In the genomic region with DNA sequence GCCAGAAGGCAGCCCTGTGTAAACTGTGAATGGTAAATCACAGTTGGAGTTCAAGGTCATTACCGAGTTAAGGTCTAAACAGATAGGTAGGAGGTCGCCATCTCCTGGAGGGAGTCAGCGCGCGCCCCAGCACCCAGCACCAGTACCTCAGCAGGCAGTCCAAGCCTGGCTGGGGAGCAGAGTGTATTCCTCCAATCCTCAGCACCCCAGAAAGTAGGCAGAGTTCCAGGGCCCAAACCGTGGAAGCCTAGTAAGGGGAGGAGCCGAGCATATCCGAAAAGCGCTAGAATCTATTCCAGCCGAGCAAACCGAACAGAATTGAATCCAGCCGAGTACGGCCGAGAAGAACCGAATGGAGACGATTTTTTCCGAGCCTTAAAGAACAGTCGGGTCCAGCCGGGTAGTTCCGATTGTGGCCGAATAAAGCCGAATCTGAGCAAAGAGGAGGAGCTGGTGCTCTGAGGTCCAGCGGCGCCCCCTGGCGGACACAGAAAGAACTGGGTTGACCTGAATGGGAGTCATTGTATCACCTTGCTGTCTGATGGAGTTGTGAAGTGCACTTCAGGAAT, we compare ENCODE assay signal across 8 mouse cellular contexts. TPM values are rescaled to one million over a fixed set of nuclear protein-coding genes. Genes with fewer than 3 reads are reported as not detected.
A peak's percentile ranks its signal among the peaks of the same experiment; 100 is the strongest.
DNase-seq lines count a peak whose midpoint lies in the region; ATAC-seq and TF ChIP-seq lines count a peak whose summit lies in the region.

No protein-coding gene starts in this region.

- H3K4me3 ChIP-seq in embryonic facial prominence, embryonic 13.5 days: peak overlapping the region; percentile 25
- peak overlapping the region; percentile 8; the same call in 1 of the 2 replicates for H3K4me3 ChIP-seq in kidney, adult 2 months (ENCODE audit: insufficient read depth, low read depth, low read length)
- peak overlapping the region; percentile 32 for H3K4me3 ChIP-seq in limb, embryonic 12.5 days (replicated peaks)
- peak overlapping the region; percentile 33 for H3K4me3 ChIP-seq in midbrain, embryonic 15.5 days
- H3K4me3 ChIP-seq in spleen, adult 2 months (ENCODE audit: extremely low read depth, insufficient read depth, insufficient read length): peak overlapping the region; percentile 57

- no peaks in the 10 kb centered on the region; the same call in 1 of the 2 replicates for H3K27me3 ChIP-seq in embryonic facial prominence, embryonic 13.5 days
- H3K27me3 ChIP-seq in kidney, adult 2 months (replicated peaks; ENCODE audit: control insufficient read depth, insufficient read depth, low read length): no peaks in the 10 kb centered on the region
- no peaks in the 10 kb centered on the region for H3K27me3 ChIP-seq in limb, embryonic 12.5 days
- no peaks in the 10 kb centered on the region for H3K27me3 ChIP-seq in midbrain, embryonic 15.5 days (replicated peaks)
- no peaks in the 10 kb centered on the region for H3K27me3 ChIP-seq in spleen, adult 2 months (ENCODE audit: control insufficient read depth, insufficient read depth, low read length)

- no peaks in the 10 kb centered on the region for H3K9me3 ChIP-seq in embryonic facial prominence, embryonic 13.5 days
- no peaks in the 10 kb centered on the region for H3K9me3 ChIP-seq in limb, embryonic 12.5 days
- no peaks in the 10 kb centered on the region for H3K9me3 ChIP-seq in midbrain, embryonic 15.5 days

- H3K4me1 ChIP-seq in embryonic facial prominence, embryonic 13.5 days: peaks cover 42% of the 10 kb centered on the region
- peaks cover 12% of the 10 kb centered on the region; the same call in 1 of the 2 replicates for H3K4me1 ChIP-seq in kidney, adult 2 months (ENCODE audit: control insufficient read depth, insufficient read depth, low read length)
- peaks cover 38% of the 10 kb centered on the region for H3K4me1 ChIP-seq in limb, embryonic 12.5 days (replicated peaks)
- peaks cover 38% of the 10 kb centered on the region for H3K4me1 ChIP-seq in midbrain, embryonic 15.5 days
- H3K4me1 ChIP-seq in spleen, adult 2 months (ENCODE audit: control insufficient read depth, insufficient read depth, insufficient read length): peaks cover 7% of the 10 kb centered on the region; the same call in 1 of the 2 replicates

- peak overlapping the region; percentile 86 for H3K27ac ChIP-seq in embryonic facial prominence, embryonic 13.5 days
- H3K27ac ChIP-seq in kidney, adult 2 months (ENCODE audit: insufficient read depth, low read depth, low read length): peak overlapping the region; percentile 64
- peak overlapping the region; percentile 84 for H3K27ac ChIP-seq in limb, embryonic 12.5 days
- H3K27ac ChIP-seq in midbrain, embryonic 15.5 days: peak overlapping the region; percentile 84
- H3K27ac ChIP-seq in spleen, adult 2 months (ENCODE audit: insufficient read depth, low read length): peak overlapping the region; percentile 74

- peak; percentile 91 for DNase-seq in 3134 (ENCODE audit: extremely low read depth, insufficient read length, low spot score)
- peak; percentile 97 to 98 for DNase-seq in adrenal gland, postnatal 36 days
- peak; percentile 98 to 100 for DNase-seq in heart, adult 18-20 months
- DNase-seq in kidney, adult 2 months: peak; percentile 100
- peak; percentile 95 to 99 for DNase-seq in spleen, adult 2 months (ENCODE audit: low read depth in 1 of 2, low spot score in 2 of 2)

- peak; percentile 77 for ATAC-seq in embryonic facial prominence, embryonic 13.5 days (ENCODE audit: insufficient number of reproducible peaks, insufficient read depth, low FRiP score, low TSS enrichment, low read depth)
- ATAC-seq in limb, embryonic 12.5 days (ENCODE audit: insufficient number of reproducible peaks, insufficient read depth, low FRiP score, low TSS enrichment, low read depth): peak; percentile 77
- ATAC-seq in midbrain, embryonic 15.5 days (replicated peaks): peak; percentile 91

- no peaks in the 10 kb centered on the region for H3K36me3 ChIP-seq in embryonic facial prominence, embryonic 13.5 days
- H3K36me3 ChIP-seq in kidney, adult 2 months (ENCODE audit: control insufficient read depth, insufficient read depth, low read length): no peaks in the 10 kb centered on the region
- no peaks in the 10 kb centered on the region for H3K36me3 ChIP-seq in limb, embryonic 12.5 days
- no peaks in the 10 kb centered on the region for H3K36me3 ChIP-seq in midbrain, embryonic 15.5 days (replicated peaks)
- H3K36me3 ChIP-seq in spleen, adult 2 months (ENCODE audit: control insufficient read depth, insufficient read depth, low read length): no peaks in the 10 kb centered on the region

- WGBS in embryonic facial prominence, embryonic 13.5 days: under 1% methylated on average over 25 of the region's 25 CpGs
- WGBS in kidney, adult 2 months: under 1% methylated on average over 25 of the region's 25 CpGs
- 1% methylated on average over 25 of the region's 25 CpGs for WGBS in limb, embryonic 12.5 days
- WGBS in midbrain, embryonic 15.5 days: under 1% methylated on average over 25 of the region's 25 CpGs
- under 1% methylated on average over 25 of the region's 25 CpGs for WGBS in spleen, adult 2 months

- TF ChIP-seq POLR2A in kidney, adult 2 months (IDR thresholded peaks at IDR 0.05; ENCODE audit: low read depth, low read length): no peak
- TF ChIP-seq POLR2A in spleen, adult 2 months (IDR thresholded peaks at IDR 0.05; ENCODE audit: low read depth, low read length): no peak

- TF ChIP-seq CTCF in kidney, adult 2 months (conservative IDR thresholded peaks at IDR 0.05; ENCODE audit: insufficient read depth, insufficient read length, low read depth, low read length): peak; percentile 90
- TF ChIP-seq CTCF in spleen, adult 2 months (IDR thresholded peaks at IDR 0.05; ENCODE audit: extremely low read depth, insufficient read depth, insufficient read length, insufficient replicate concordance): peak; percentile 98

- peak overlapping the region; percentile 58 for H3K4me2 ChIP-seq in embryonic facial prominence, embryonic 13.5 days
- peak overlapping the region; percentile 57 for H3K4me2 ChIP-seq in limb, embryonic 12.5 days
- peak overlapping the region; percentile 59 for H3K4me2 ChIP-seq in midbrain, embryonic 15.5 days

- H3K9ac ChIP-seq in embryonic facial prominence, embryonic 13.5 days: peak overlapping the region; percentile 67
- peak overlapping the region; percentile 58 for H3K9ac ChIP-seq in limb, embryonic 12.5 days (replicated peaks)
- peak overlapping the region; percentile 41; the same call in 1 of the 2 replicates for H3K9ac ChIP-seq in midbrain, embryonic 15.5 days

RNA-seq across cellular contexts. Expression of gene C1qtnf6, which starts 0.8 kb away (rescaled TPM):
- total RNA-seq in adrenal gland, postnatal 36 days (2021): 10 to 100 TPM; 38.1 to 40.7 TPM
- polyA plus RNA-seq in embryonic facial prominence, embryonic 13.5 days (2015; fragmentation: Nextera tagmentation; extraction: Ambion mirVana): 38.6 and 41.2 TPM in 2 replicates
- total RNA-seq in heart, adult 18-20 months (2021): 1 to 10 TPM; 7.8 to 7.9 TPM
- 14.3 and 17.0 TPM in 2 replicates for polyA plus RNA-seq in kidney, adult 2 months (2012; rRNA removed)
- polyA plus RNA-seq in limb, embryonic 12.5 days (2016; fragmentation: Nextera tagmentation; extraction: Ambion mirVana): 14.8 and 20.0 TPM in 2 replicates
- 6.6 and 7.5 TPM in 2 replicates for polyA plus RNA-seq in midbrain, embryonic 15.5 days (2015; fragmentation: Nextera tagmentation; extraction: Ambion mirVana)
- polyA plus RNA-seq in spleen, adult 2 months (2012; rRNA removed): 22.9 and 23.6 TPM in 2 replicates

RNA-seq across cellular contexts. Expression of gene Sstr3, which starts 12.5 kb away (rescaled TPM):
- under 1 TPM; 0.30 to 0.70 TPM for total RNA-seq in adrenal gland, postnatal 36 days (2021)
- 0.45 TPM in 1 of 2 replicates, not detected in the other for polyA plus RNA-seq in embryonic facial prominence, embryonic 13.5 days (2015; fragmentation: Nextera tagmentation; extraction: Ambion mirVana)
- total RNA-seq in heart, adult 18-20 months (2021): not detected
- 0.17 and 0.29 TPM in 2 replicates for polyA plus RNA-seq in kidney, adult 2 months (2012; rRNA removed)
- polyA plus RNA-seq in limb, embryonic 12.5 days (2016; fragmentation: Nextera tagmentation; extraction: Ambion mirVana): 0.05 TPM in 1 of 2 replicates, not detected in the other
- polyA plus RNA-seq in midbrain, embryonic 15.5 days (2015; fragmentation: Nextera tagmentation; extraction: Ambion mirVana): 0.31 and 0.56 TPM in 2 replicates
- 0.26 TPM in 1 of 2 replicates, not detected in the other for polyA plus RNA-seq in spleen, adult 2 months (2012; rRNA removed)

RNA-seq across cellular contexts. Expression of gene Il2rb, which starts 36.9 kb away (rescaled TPM):
- 1 to 10 TPM in 1 of 2 experiments, under 1 TPM in 1; 0.76 to 1.4 TPM for total RNA-seq in adrenal gland, postnatal 36 days (2021)
- polyA plus RNA-seq in embryonic facial prominence, embryonic 13.5 days (2015; fragmentation: Nextera tagmentation; extraction: Ambion mirVana): 0.28 and 0.30 TPM in 2 replicates
- total RNA-seq in heart, adult 18-20 months (2021): 1 to 10 TPM in 1 of 2 experiments, under 1 TPM in 1; 0.55 to 2.4 TPM
- 2.2 and 6.3 TPM in 2 replicates for polyA plus RNA-seq in kidney, adult 2 months (2012; rRNA removed)
- 0.05 and 0.08 TPM in 2 replicates for polyA plus RNA-seq in limb, embryonic 12.5 days (2016; fragmentation: Nextera tagmentation; extraction: Ambion mirVana)
- 0.05 TPM in 1 of 2 replicates, not detected in the other for polyA plus RNA-seq in midbrain, embryonic 15.5 days (2015; fragmentation: Nextera tagmentation; extraction: Ambion mirVana)
- polyA plus RNA-seq in spleen, adult 2 months (2012; rRNA removed): 63.5 and 84.1 TPM in 2 replicates

RNA-seq across cellular contexts. Expression of gene Rac2, which starts 40.6 kb away (rescaled TPM):
- total RNA-seq in adrenal gland, postnatal 36 days (2021): 1 to 10 TPM; 3.3 to 3.7 TPM
- 13.3 and 13.4 TPM in 2 replicates for polyA plus RNA-seq in embryonic facial prominence, embryonic 13.5 days (2015; fragmentation: Nextera tagmentation; extraction: Ambion mirVana)
- 10 to 100 TPM in 1 of 2 experiments, 1 to 10 TPM in 1; 2.2 to 19.1 TPM for total RNA-seq in heart, adult 18-20 months (2021)
- 32.3 and 117 TPM in 2 replicates for polyA plus RNA-seq in kidney, adult 2 months (2012; rRNA removed)
- polyA plus RNA-seq in limb, embryonic 12.5 days (2016; fragmentation: Nextera tagmentation; extraction: Ambion mirVana): 5.1 and 6.0 TPM in 2 replicates
- 7.4 and 8.4 TPM in 2 replicates for polyA plus RNA-seq in midbrain, embryonic 15.5 days (2015; fragmentation: Nextera tagmentation; extraction: Ambion mirVana)
- 1,941 and 2,027 TPM in 2 replicates for polyA plus RNA-seq in spleen, adult 2 months (2012; rRNA removed)

Comparison
In these comparisons a context has a peak if more than half of its experiments do, and no peak if none do; other contexts are left out.
1. Peak in every context shown above with its lines: DNase-seq, ATAC-seq, H3K4me3 ChIP-seq and H3K27ac ChIP-seq.